Mouse (Mus musculus): Measurements from ENCODE around the gene Apom. TPM values are rescaled to one million over a fixed set of nuclear protein-coding genes. Genes with fewer than 3 reads are reported as not detected.

The Apom gene
- polyA plus RNA-seq, 1 experiment from 2014 or later = 2.2 TPM

Other genes starting within 250 kb of the Apom start
- gene C2, start 233.8 kb downstream of the Apom start, polyA plus RNA-seq (2015; fragmentation: Nextera tagmentation; extraction: Ambion mirVana) = 0.84 and 1.9 TPM in 2 replicates
- 38.8 and 42.4 TPM in 2 replicates for gene Ehmt2, start 233.6 kb downstream of the Apom start, polyA plus RNA-seq (2015; fragmentation: Nextera tagmentation; extraction: Ambion mirVana)
- gene Slc44a4, start 217.6 kb downstream of the Apom start, polyA plus RNA-seq (2015; fragmentation: Nextera tagmentation; extraction: Ambion mirVana) = 0.15 TPM in 1 of 2 replicates, not detected in the other
- gene Neu1, start 200.8 kb downstream of the Apom start, polyA plus RNA-seq (2015; fragmentation: Nextera tagmentation; extraction: Ambion mirVana) = 18.1 and 19.2 TPM in 2 replicates
- 0.19 and 0.20 TPM in 2 replicates for gene Hspa1b, start 172.8 kb downstream of the Apom start, polyA plus RNA-seq (2015; fragmentation: Nextera tagmentation; extraction: Ambion mirVana)
- gene Gm20481, start 162.1 kb downstream of the Apom start, polyA plus RNA-seq (2015; fragmentation: Nextera tagmentation; extraction: Ambion mirVana) = not detected in 2 replicates
- 3.9 TPM in 2 replicates for gene Hspa1a, start 159.9 kb downstream of the Apom start, polyA plus RNA-seq (2015; fragmentation: Nextera tagmentation; extraction: Ambion mirVana)
- gene Hspa1l, start 159.3 kb downstream of the Apom start, polyA plus RNA-seq (2015; fragmentation: Nextera tagmentation; extraction: Ambion mirVana) = 2.1 and 2.2 TPM in 2 replicates
- 145 and 153 TPM in 2 replicates for gene Lsm2, start 150.2 kb downstream of the Apom start, polyA plus RNA-seq (2015; fragmentation: Nextera tagmentation; extraction: Ambion mirVana)
- gene Vars, start 131.1 kb downstream of the Apom start, polyA plus RNA-seq (2015; fragmentation: Nextera tagmentation; extraction: Ambion mirVana) = 59.9 and 63.0 TPM in 2 replicates
- gene Vwa7, start 115.5 kb downstream of the Apom start, polyA plus RNA-seq (2015; fragmentation: Nextera tagmentation; extraction: Ambion mirVana) = 0.45 and 0.52 TPM in 2 replicates
- gene Sapcd1, start 104.0 kb downstream of the Apom start, polyA plus RNA-seq (2015; fragmentation: Nextera tagmentation; extraction: Ambion mirVana) = 3.2 and 4.2 TPM in 2 replicates
- 4.0 and 4.1 TPM in 2 replicates for gene Msh5, start 85.3 kb downstream of the Apom start, polyA plus RNA-seq (2015; fragmentation: Nextera tagmentation; extraction: Ambion mirVana)
- gene Clic1, start 82.1 kb downstream of the Apom start, polyA plus RNA-seq (2015; fragmentation: Nextera tagmentation; extraction: Ambion mirVana) = 351 and 389 TPM in 2 replicates
- gene Ddah2, start 73.0 kb downstream of the Apom start, polyA plus RNA-seq (2015; fragmentation: Nextera tagmentation; extraction: Ambion mirVana) = 194 and 207 TPM in 2 replicates
- not detected in 2 replicates for gene Ly6g6c, start 66.7 kb downstream of the Apom start, polyA plus RNA-seq (2015; fragmentation: Nextera tagmentation; extraction: Ambion mirVana)
- gene Mpig6b, start 65.9 kb downstream of the Apom start, polyA plus RNA-seq (2015; fragmentation: Nextera tagmentation; extraction: Ambion mirVana) = 0.92 and 1.4 TPM in 2 replicates
- 0.36 and 0.62 TPM in 2 replicates for gene Ly6g6e, start 55.1 kb downstream of the Apom start, polyA plus RNA-seq (2015; fragmentation: Nextera tagmentation; extraction: Ambion mirVana)
- gene Ly6g6d, start 54.0 kb downstream of the Apom start, polyA plus RNA-seq (2015; fragmentation: Nextera tagmentation; extraction: Ambion mirVana) = 1.7 and 1.9 TPM in 2 replicates
- 0.73 and 1.0 TPM in 2 replicates for gene Ly6g6f, start 46.4 kb downstream of the Apom start, polyA plus RNA-seq (2015; fragmentation: Nextera tagmentation; extraction: Ambion mirVana)
- gene Abhd16a, start 42.8 kb downstream of the Apom start, polyA plus RNA-seq (2015; fragmentation: Nextera tagmentation; extraction: Ambion mirVana) = 67.0 and 69.5 TPM in 2 replicates
- not detected in 2 replicates for gene Ly6g5c, start 23.8 kb downstream of the Apom start, polyA plus RNA-seq (2015; fragmentation: Nextera tagmentation; extraction: Ambion mirVana)
- gene Ly6g5b, start 16.6 kb downstream of the Apom start, polyA plus RNA-seq (2015; fragmentation: Nextera tagmentation; extraction: Ambion mirVana) = 0.40 and 0.80 TPM in 2 replicates
- 10.7 and 14.1 TPM in 2 replicates for gene Gpank1, start 10.6 kb downstream of the Apom start, polyA plus RNA-seq (2015; fragmentation: Nextera tagmentation; extraction: Ambion mirVana)
- gene Csnk2b, start 10.0 kb downstream of the Apom start, polyA plus RNA-seq (2015; fragmentation: Nextera tagmentation; extraction: Ambion mirVana) = 215 and 231 TPM in 2 replicates
- gene D17H6S53E, start 5.7 kb downstream of the Apom start, polyA plus RNA-seq (2015; fragmentation: Nextera tagmentation; extraction: Ambion mirVana) = 8.7 and 9.7 TPM in 2 replicates
- gene Bag6, start 3.1 kb upstream of the Apom start, polyA plus RNA-seq (2015; fragmentation: Nextera tagmentation; extraction: Ambion mirVana) = 45.1 and 46.1 TPM in 2 replicates
- 124 and 130 TPM in 2 replicates for gene Prrc2a, start 32.8 kb upstream of the Apom start, polyA plus RNA-seq (2015; fragmentation: Nextera tagmentation; extraction: Ambion mirVana)
- gene Aif1, start 44.0 kb upstream of the Apom start, polyA plus RNA-seq (2015; fragmentation: Nextera tagmentation; extraction: Ambion mirVana) = 6.5 and 7.8 TPM in 2 replicates
- gene Lst1, start 56.4 kb upstream of the Apom start, polyA plus RNA-seq (2015; fragmentation: Nextera tagmentation; extraction: Ambion mirVana) = 8.6 and 9.9 TPM in 2 replicates
- 0.64 TPM in 1 of 2 replicates, not detected in the other for gene Ltb, start 62.4 kb upstream of the Apom start, polyA plus RNA-seq (2015; fragmentation: Nextera tagmentation; extraction: Ambion mirVana)
- 0.12 and 0.23 TPM in 2 replicates for gene Tnf, start 70.0 kb upstream of the Apom start, polyA plus RNA-seq (2015; fragmentation: Nextera tagmentation; extraction: Ambion mirVana)
- gene Lta, start 73.3 kb upstream of the Apom start, polyA plus RNA-seq (2015; fragmentation: Nextera tagmentation; extraction: Ambion mirVana) = not detected in 2 replicates
- not detected in 2 replicates for gene Gm16181, start 88.8 kb upstream of the Apom start, polyA plus RNA-seq (2015; fragmentation: Nextera tagmentation; extraction: Ambion mirVana)
- gene Atp6v1g2, start 101.6 kb upstream of the Apom start, polyA plus RNA-seq (2015; fragmentation: Nextera tagmentation; extraction: Ambion mirVana) = 10.6 and 10.7 TPM in 2 replicates
- gene Nfkbil1, start 103.7 kb upstream of the Apom start, polyA plus RNA-seq (2015; fragmentation: Nextera tagmentation; extraction: Ambion mirVana) = 7.6 and 8.1 TPM in 2 replicates
- gene Ddx39b, start 109.7 kb upstream of the Apom start, polyA plus RNA-seq (2015; fragmentation: Nextera tagmentation; extraction: Ambion mirVana) = 279 TPM in 2 replicates
- gene H2-D1, start 130.7 kb upstream of the Apom start, polyA plus RNA-seq (2015; fragmentation: Nextera tagmentation; extraction: Ambion mirVana) = 43.4 and 48.6 TPM in 2 replicates
- gene H2-Q1, start 188.4 kb upstream of the Apom start, polyA plus RNA-seq (2015; fragmentation: Nextera tagmentation; extraction: Ambion mirVana) = 0.19 and 0.29 TPM in 2 replicates
- 3.3 and 3.4 TPM in 2 replicates for gene H2-Q2, start 210.2 kb upstream of the Apom start, polyA plus RNA-seq (2015; fragmentation: Nextera tagmentation; extraction: Ambion mirVana)
- 2.6 and 2.9 TPM in 2 replicates for gene H2-Q4, start 247.6 kb upstream of the Apom start, polyA plus RNA-seq (2015; fragmentation: Nextera tagmentation; extraction: Ambion mirVana)

Data from heart, embryonic 13.5 days (tissue).